ENCODE assay signal across 26 mouse cellular contexts in the genomic region with DNA sequence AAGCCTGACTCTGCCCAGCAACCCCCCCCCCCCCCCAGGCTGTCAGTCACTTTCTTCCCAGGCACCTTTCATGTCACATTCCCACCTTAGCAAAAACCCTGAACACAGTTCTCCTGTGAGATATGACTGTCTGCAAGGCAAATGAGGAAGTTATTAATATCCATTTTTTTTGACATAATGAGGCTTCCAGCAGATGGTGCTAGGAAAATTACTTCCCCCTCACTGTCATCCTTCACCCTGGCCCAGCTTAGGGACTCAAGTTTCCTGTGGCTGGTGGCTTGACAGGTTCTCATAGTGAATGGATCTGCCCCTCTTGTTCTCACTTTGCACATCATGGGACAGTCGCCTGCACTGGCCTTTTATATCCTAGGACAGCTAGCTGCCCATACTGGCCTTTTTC.
DNase-seq lines count a peak whose midpoint lies in the region; ATAC-seq and TF ChIP-seq lines count a peak whose summit lies in the region.
"Had no signal": no experiment of that assay in that cellular context is flagged by ENCODE, and none has a peak within 500 bp of the region (broad histone marks: within the 10 kb centered on the region; RNA-seq: fewer than 3 reads in every experiment).

No protein-coding gene starts in this region.

- no peaks in the 10 kb centered on the region for H3K79me2 ChIP-seq in CH12.LX (replicated peaks; ENCODE audit: control insufficient read depth, extremely low read depth, insufficient read depth, poor library complexity, severe bottlenecking)

- 66% methylated on average over 1 of the region's 1 CpGs for WGBS in hindbrain, embryonic 13.5 days
- WGBS in hindbrain, embryonic 12.5 days: 65% methylated on average over 1 of the region's 1 CpGs

- TF ChIP-seq RAD21 in CH12.LX (IDR thresholded peaks at IDR 0.05; ENCODE audit: low read depth, low read length): no peak

- H3K27ac ChIP-seq in hindbrain, embryonic 13.5 days: peak overlapping the region; percentile 35; the same call in 1 of the 2 replicates
- no peak overlapping the region for H3K27ac ChIP-seq in hindbrain, embryonic 12.5 days
- H3K27ac ChIP-seq in CH12.LX (ENCODE audit: insufficient read depth, low read depth): no peak overlapping the region
- H3K27ac ChIP-seq: embryonic facial prominence, embryonic 13.5 days; forebrain, embryonic 15.5 days; heart, embryonic 10.5 days; limb, embryonic 12.5 days; midbrain, embryonic 15.5 days; neural tube, embryonic 12.5 days; stomach, embryonic 15.5 days had no signal

- dilution Hi-C loops in CH12.LX (cut with MboI; ENCODE audit: extremely low pct_ligation_motif_present, extremely low pct_unique_long_range_greater_than_20kb, low sequenced_read_pairs): no loop called here

- no peak overlapping the region for H3K4me2 ChIP-seq in hindbrain, embryonic 13.5 days
- no peak overlapping the region for H3K4me2 ChIP-seq in hindbrain, embryonic 12.5 days (replicated peaks)
- no peak overlapping the region for H3K4me2 ChIP-seq in CH12.LX (ENCODE audit: insufficient read depth, low read depth, poor library complexity, severe bottlenecking)
- H3K4me2 ChIP-seq: embryonic facial prominence, embryonic 13.5 days; forebrain, embryonic 15.5 days; limb, embryonic 12.5 days; liver, embryonic 11.5 days; midbrain, embryonic 15.5 days; neural tube, embryonic 12.5 days; stomach, embryonic 15.5 days had no signal

- TF ChIP-seq CTCF in CH12.LX (conservative IDR thresholded peaks at IDR 0.05 in 1 of 2, IDR thresholded peaks at IDR 0.05 in 1 of 2; ENCODE audit: low read depth in 2 of 2, low read length in 2 of 2): no peak

- DNase-seq in CH12.LX (ENCODE audit: extremely low read depth): peak; percentile 48
- peak; percentile 74 for DNase-seq in brain, adult 2 months (ENCODE audit: low read depth, low spot score)
- DNase-seq in mesoderm, embryonic 11.5 days (ENCODE audit: low read depth, low spot score): peak; percentile 6
- DNase-seq in right cerebral cortex, postnatal 4 days: no peak
- no peak for DNase-seq in heart, adult 11 months
- DNase-seq: adrenal gland, postnatal 36 days; cerebellum, adult 18-20 months; cerebellum, postnatal 14 days; embryo, embryonic 11 days; kidney, adult 18-20 months; kidney, postnatal 10 days; liver, postnatal 0 days; thymus, adult 18-20 months; thymus, postnatal 36 days had no signal

- no peak overlapping the region for H3K9ac ChIP-seq in hindbrain, embryonic 13.5 days
- no peak overlapping the region for H3K9ac ChIP-seq in hindbrain, embryonic 12.5 days
- no peak overlapping the region for H3K9ac ChIP-seq in CH12.LX (ENCODE audit: insufficient read depth, low read depth)
- H3K9ac ChIP-seq: embryonic facial prominence, embryonic 13.5 days; forebrain, embryonic 15.5 days; limb, embryonic 12.5 days; liver, postnatal 0 days; midbrain, embryonic 15.5 days; neural tube, embryonic 12.5 days; stomach, embryonic 15.5 days had no signal

- no peak for TF ChIP-seq POLR2A in CH12.LX (IDR thresholded peaks at IDR 0.05; ENCODE audit: low read depth, low read length)

- in situ Hi-C loops in CH12.LX (cut with MboI; ENCODE audit: low pct_ligation_motif_present, low pct_unique_long_range_greater_than_20kb, low sequenced_read_pairs): no loop called here

- TF ChIP-seq EP300 in CH12.LX (IDR thresholded peaks at IDR 0.05; ENCODE audit: low read length): no peak

- no peaks in the 10 kb centered on the region for H3K9me3 ChIP-seq in hindbrain, embryonic 13.5 days
- no peaks in the 10 kb centered on the region for H3K9me3 ChIP-seq in hindbrain, embryonic 12.5 days (replicated peaks)
- H3K9me3 ChIP-seq in CH12.LX (replicated peaks; ENCODE audit: low read length): no peaks in the 10 kb centered on the region
- H3K9me3 ChIP-seq: embryonic facial prominence, embryonic 13.5 days; forebrain, embryonic 15.5 days; heart, embryonic 10.5 days; limb, embryonic 12.5 days; midbrain, embryonic 15.5 days; neural tube, embryonic 12.5 days; stomach, embryonic 15.5 days had no signal

- H3K27me3 ChIP-seq in hindbrain, embryonic 13.5 days: no peaks in the 10 kb centered on the region
- no peaks in the 10 kb centered on the region for H3K27me3 ChIP-seq in hindbrain, embryonic 12.5 days
- H3K27me3 ChIP-seq in CH12.LX (replicated peaks): no peaks in the 10 kb centered on the region
- H3K27me3 ChIP-seq: embryonic facial prominence, embryonic 13.5 days; forebrain, embryonic 15.5 days; limb, embryonic 12.5 days; midbrain, embryonic 15.5 days; neural tube, embryonic 12.5 days; Patski; stomach, embryonic 15.5 days had no signal

- ATAC-seq in hindbrain, embryonic 13.5 days (ENCODE audit: low FRiP score): no peak
- no peak for ATAC-seq in hindbrain, embryonic 12.5 days (ENCODE audit: low FRiP score)
- ATAC-seq: forebrain, embryonic 15.5 days; liver, postnatal 0 days; midbrain, embryonic 15.5 days; Patski had no signal

- no peak overlapping the region for H3K4me3 ChIP-seq in hindbrain, embryonic 13.5 days
- no peak overlapping the region for H3K4me3 ChIP-seq in hindbrain, embryonic 12.5 days
- no peak overlapping the region for H3K4me3 ChIP-seq in CH12.LX (replicated peaks in 1 of 3; ENCODE audit: low read depth in 2 of 3, low read length in 2 of 3, poor library complexity in 1 of 3)
- H3K4me3 ChIP-seq: embryonic facial prominence, embryonic 13.5 days; erythroblast, embryonic 14.5 days; forebrain, embryonic 15.5 days; heart, embryonic 10.5 days; limb, embryonic 12.5 days; midbrain, embryonic 15.5 days; neural tube, embryonic 12.5 days; stomach, embryonic 15.5 days had no signal

- peaks cover 26% of the 10 kb centered on the region for H3K36me3 ChIP-seq in hindbrain, embryonic 13.5 days
- no peaks in the 10 kb centered on the region for H3K36me3 ChIP-seq in hindbrain, embryonic 12.5 days
- H3K36me3 ChIP-seq in CH12.LX (replicated peaks in 1 of 2; ENCODE audit: control insufficient read depth in 1 of 2, insufficient read depth in 1 of 2, low read length in 1 of 2): peaks cover 7 to 48% of the 10 kb centered on the region in 2 experiments
- H3K36me3 ChIP-seq: limb, embryonic 12.5 days; midbrain, embryonic 15.5 days; neural tube, embryonic 12.5 days; stomach, embryonic 15.5 days had no signal

- peaks cover 2% of the 10 kb centered on the region; the same call in 1 of the 2 replicates for H3K4me1 ChIP-seq in hindbrain, embryonic 13.5 days (replicated peaks)
- H3K4me1 ChIP-seq in hindbrain, embryonic 12.5 days: 0 out of 2 replicates have a peak, but pooled peaks cover 3% of the 10 kb centered on the region
- peaks cover 0 to 15% of the 10 kb centered on the region in 2 experiments; a peak in 2 of 4 replicates for H3K4me1 ChIP-seq in CH12.LX (ENCODE audit: control insufficient read depth in 1 of 2, insufficient read depth in 2 of 2)
- H3K4me1 ChIP-seq: embryonic facial prominence, embryonic 13.5 days; forebrain, embryonic 15.5 days; heart, embryonic 10.5 days; midbrain, embryonic 15.5 days; neural tube, embryonic 12.5 days; stomach, embryonic 15.5 days had no signal

TF ChIP-seq in CH12.LX, 34 proteins besides CTCF, POLR2A, EP300 and RAD21:
- TF ChIP-seq E2F4 (IDR thresholded peaks at IDR 0.05; ENCODE audit: insufficient replicate concordance, low read depth, low read length) (no peak), CHD1 (IDR thresholded peaks at IDR 0.05; ENCODE audit: low read depth, low read length) (no peak), IRF4 (IDR thresholded peaks at IDR 0.05; ENCODE audit: low read depth, low read length) (no peak), TBP (conservative IDR thresholded peaks at IDR 0.05; ENCODE audit: low read depth, low read length) (no peak), ZKSCAN1 (IDR thresholded peaks at IDR 0.05; ENCODE audit: borderline replicate concordance, low read depth, low read length) (no peak), JUN (IDR thresholded peaks at IDR 0.05; ENCODE audit: insufficient read depth, low read depth, low read length) (no peak)

Comparison
In these comparisons a context has a peak if more than half of its experiments do, and no peak if none do; other contexts are left out.
1. DNase-seq: peak in CH12.LX (single experiment), brain, adult 2 months (single experiment) and mesoderm, embryonic 11.5 days (single experiment); none in right cerebral cortex, postnatal 4 days (single experiment) and heart, adult 11 months (single experiment).